Comparison of ENCODE assay signal across 27 mouse cellular contexts in the genomic region with DNA sequence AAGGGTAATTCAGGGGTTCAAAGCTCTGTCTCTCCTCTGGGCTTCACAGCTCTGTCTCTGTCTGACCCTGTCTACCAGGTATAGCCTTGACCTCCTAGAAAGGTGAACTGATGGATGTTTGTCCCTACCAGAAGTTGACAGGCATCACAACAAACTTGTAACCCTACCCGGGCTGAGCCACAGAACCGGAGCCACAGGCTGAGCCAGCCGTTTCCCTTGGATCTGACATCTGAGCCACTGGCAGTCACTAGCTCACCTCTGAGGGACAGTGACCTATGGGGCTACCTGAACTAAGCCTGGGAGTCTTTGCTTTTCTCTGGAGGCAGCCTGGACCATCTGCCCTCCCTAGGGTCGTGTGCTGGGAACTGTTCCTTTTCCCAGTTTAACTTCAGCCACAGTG. TPM values are rescaled to one million over a fixed set of nuclear protein-coding genes. Genes with fewer than 3 reads are reported as not detected.
"Had no signal": no experiment of that assay in that cellular context is flagged by ENCODE, and none has a peak within 500 bp of the region (broad histone marks: within the 10 kb centered on the region; RNA-seq: fewer than 3 reads in every experiment).

No protein-coding gene starts in this region.

- DNase-seq: heart, adult 18-20 months; heart, postnatal 10 days; heart, postnatal 4 days; kidney, adult 18-20 months; kidney, adult 8-10 months; kidney, postnatal 10 days; kidney, postnatal 25 days; layer of hippocampus, adult 9-11 months; layer of hippocampus, postnatal 36 days; left cerebral cortex, postnatal 4 days had no signal

- H3K27ac ChIP-seq: heart, embryonic 10.5 days; hindbrain, embryonic 10.5 days; hindbrain, embryonic 12.5 days; hindbrain, embryonic 14.5 days; intestine, embryonic 15.5 days; limb, embryonic 13.5 days; limb, embryonic 15.5 days; liver, embryonic 12.5 days; liver, embryonic 14.5 days had no signal

- H3K4me1 ChIP-seq: hindbrain, embryonic 10.5 days; hindbrain, embryonic 12.5 days; intestine, embryonic 15.5 days; limb, embryonic 13.5 days; limb, embryonic 15.5 days; liver, embryonic 12.5 days had no signal

- H3K36me3 ChIP-seq: heart, embryonic 10.5 days; heart, embryonic 12.5 days; hindbrain, embryonic 10.5 days; hindbrain, embryonic 12.5 days; intestine, embryonic 15.5 days; limb, embryonic 13.5 days; limb, embryonic 15.5 days; liver, embryonic 12.5 days had no signal

- H3K27me3 ChIP-seq: heart, embryonic 12.5 days; hindbrain, embryonic 12.5 days; intestine, embryonic 15.5 days; limb, embryonic 13.5 days; limb, embryonic 15.5 days; liver, embryonic 12.5 days had no signal

- H3K9me3 ChIP-seq: heart, embryonic 10.5 days; heart, embryonic 12.5 days; hindbrain, embryonic 10.5 days; hindbrain, embryonic 12.5 days; intestine, embryonic 15.5 days; limb, embryonic 13.5 days; limb, embryonic 15.5 days; liver, embryonic 12.5 days had no signal

- H3K4me3 ChIP-seq: heart, embryonic 10.5 days; heart, embryonic 12.5 days; hindbrain, embryonic 10.5 days; hindbrain, embryonic 12.5 days; intestine, embryonic 15.5 days; limb, embryonic 13.5 days; limb, embryonic 15.5 days; liver, embryonic 12.5 days had no signal

RNA-seq across cellular contexts. Expression of gene Agbl1, which starts 11.1 kb away (rescaled TPM):
- total RNA-seq: granulocyte monocyte progenitor cell, adult 5-6 weeks; liver, adult 2 months had no signal
- polyA plus RNA-seq: heart, embryonic 12.5 days; heart, embryonic 16.5 days; intestine, embryonic 15.5 days; intestine, postnatal 0 days; large intestine, adult 2 months; limb, embryonic 11.5 days; liver, adult 2 months; liver, embryonic 12.5 days; liver, embryonic 14.5 days; liver, embryonic 16.5 days had no signal
